Mouse (Mus musculus) monocyte, adult 59 days (primary cell): ENCODE data around the gene Angptl8. TPM values are rescaled to one million over a fixed set of nuclear protein-coding genes. Genes with fewer than 3 reads are reported as not detected.

ENCODE experiments used
- total RNA-seq, 2 experiments: library from RNA; stranded (reverse); gene quantifications; one replicate each; pipeline ENCODE4 v1.2.4; 2023

Angptl8 gene
- not detected for total RNA-seq

GRCm38 (mm10) chr9:21835258-21835912 is at the start of gene Angptl8:
Gene Angptl8 (plus strand): TSS chr9:21835510.

GRCm38 (mm10) chr9:21798345-21799009 is 36.8 kb upstream of the Angptl8 start, which contains the start of gene Kank2:
Gene Kank2 (minus strand): TSS chr9:21798744.

DNA sequence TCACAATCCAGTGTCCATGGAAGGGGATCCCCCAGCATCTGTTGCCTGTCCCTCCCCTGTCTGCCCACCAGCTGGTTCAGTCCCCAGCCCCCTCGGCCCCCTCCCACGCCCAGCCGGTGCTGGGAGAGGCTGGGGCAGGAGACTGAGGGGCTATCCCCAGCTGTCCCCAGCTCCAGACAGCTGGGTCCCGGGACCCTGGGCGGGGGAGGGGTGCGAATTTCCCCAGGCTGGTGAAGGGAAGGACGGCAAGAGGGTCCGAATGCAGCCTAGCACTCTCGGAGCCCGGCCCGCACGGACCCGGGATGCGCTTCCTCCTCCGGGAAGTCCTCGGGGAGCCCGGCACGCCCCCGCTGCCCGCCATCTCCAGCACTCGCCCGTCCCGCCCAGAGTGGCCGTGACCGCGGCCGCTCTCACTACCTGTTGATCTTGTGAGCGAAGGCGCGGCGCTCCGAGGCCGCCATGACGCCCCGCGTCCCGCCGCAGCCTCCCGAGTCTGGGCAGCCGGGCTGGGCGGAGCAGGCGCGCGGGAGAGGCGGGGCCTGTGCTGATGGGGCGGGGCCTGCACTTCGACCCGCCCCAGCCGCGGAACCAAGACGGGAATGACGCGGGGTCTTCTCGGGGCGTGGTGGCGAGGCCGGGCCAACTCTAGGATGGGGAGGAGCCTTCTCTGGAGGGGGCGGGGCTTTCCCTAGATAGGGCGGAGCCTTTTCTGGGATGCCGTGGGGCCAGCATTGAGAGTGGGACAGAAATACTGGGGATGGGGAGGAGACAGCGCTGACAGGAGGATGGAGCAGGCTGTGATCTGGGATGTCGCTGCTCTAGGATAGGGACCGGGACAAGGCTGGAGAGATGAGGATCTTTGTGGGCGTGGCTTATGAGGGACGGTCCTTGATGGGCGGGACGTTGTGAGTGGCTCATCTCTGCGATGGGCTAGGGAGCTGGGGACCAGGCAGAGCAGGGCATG is 17.1 kb downstream of the Angptl8 start, which contains the start of gene Dock6:
Gene Dock6, minus strand, starts transcription at position 508 of the 964 bp plus-strand sequence.

Other genes starting within 250 kb of the Angptl8 start
- 10 to 100 TPM; 19.9 to 21.8 TPM for gene Timm29, start 242.8 kb upstream of the Angptl8 start, total RNA-seq
- 10 to 100 TPM; 11.0 to 11.7 TPM for gene Yipf2, start 242.7 kb upstream of the Angptl8 start, total RNA-seq
- gene Smarca4, start 219.3 kb upstream of the Angptl8 start, total RNA-seq = 10 to 100 TPM; 76.9 to 81.7 TPM
- gene Ldlr, start 112.0 kb upstream of the Angptl8 start, total RNA-seq = 100 to 1,000 TPM; 231 to 278 TPM
- gene Spc24, start 75.2 kb upstream of the Angptl8 start, total RNA-seq = under 1 TPM; 0.71 to 0.94 TPM
- 1 to 10 TPM in 1 of 2 experiments, under 1 TPM in 1; 0.84 to 1.2 TPM for gene Kank2, start 36.8 kb upstream of the Angptl8 start, total RNA-seq
- 1 to 10 TPM; 4.2 to 4.6 TPM for gene Dock6, start 17.1 kb downstream of the Angptl8 start, total RNA-seq
- 10 to 100 TPM; 24.6 to 30.4 TPM for gene Rab3d, start 82.7 kb downstream of the Angptl8 start, total RNA-seq
- 1 to 10 TPM in 1 of 2 experiments, not detected in 1; 1.2 TPM for gene Ccdc159, start 92.0 kb downstream of the Angptl8 start, total RNA-seq
- gene Tmem205, start 92.0 kb downstream of the Angptl8 start, total RNA-seq = 10 to 100 TPM; 12.4 to 14.3 TPM
- gene Plppr2, start 101.5 kb downstream of the Angptl8 start, total RNA-seq = 1 to 10 TPM; 1.1 to 1.2 TPM
- 1 to 10 TPM; 6.1 to 6.2 TPM for gene Swsap1, start 120.2 kb downstream of the Angptl8 start, total RNA-seq
- 1 to 10 TPM; 5.6 to 6.4 TPM for gene Epor, start 128.0 kb downstream of the Angptl8 start, total RNA-seq
- gene Rgl3, start 153.9 kb downstream of the Angptl8 start, total RNA-seq = 1 to 10 TPM; 1.7 to 1.9 TPM
- gene Ccdc151, start 167.1 kb downstream of the Angptl8 start, total RNA-seq = under 1 TPM in 1 of 2 experiments, not detected in 1; 0.24 TPM
- 10 to 100 TPM; 86.0 to 88.5 TPM for gene Prkcsh, start 167.3 kb downstream of the Angptl8 start, total RNA-seq
- gene Elavl3, start 216.5 kb downstream of the Angptl8 start, total RNA-seq = under 1 TPM in 1 of 2 experiments, not detected in 1; 0.21 TPM
- gene Gm49318, start 235.7 kb downstream of the Angptl8 start, total RNA-seq = not detected
- gene Zfp653, start 235.9 kb downstream of the Angptl8 start, total RNA-seq = 10 to 100 TPM; 19.4 to 21.3 TPM
- gene Ecsit, start 249.9 kb downstream of the Angptl8 start, total RNA-seq = 10 to 100 TPM; 14.3 to 16.8 TPM